Mouse (Mus musculus): ENCODE data around the gene Slc25a39.
A peak's percentile ranks its signal among the peaks of the same experiment; 100 is the strongest.

Gene Slc25a39

GRCm38 (mm10) chr11:102407834-102408215 is at the start of gene Slc25a39:
TSS of gene Slc25a39 (minus strand) at chr11:102407946.
- DNase-seq (ENCODE audit: low spot score) = no peak

- peak; percentile 28 for DNase-seq (ENCODE audit: low spot score)
Observed at GRCm38 (mm10) chr11:102455740-102456396, 48.1 kb upstream of the Slc25a39 start.

GRCm38 (mm10) chr11:102453131-102453530 is 45.4 kb upstream of the Slc25a39 start:
- no peak for DNase-seq (ENCODE audit: low spot score)

- no peak for DNase-seq (ENCODE audit: low spot score)
Observed at GRCm38 (mm10) chr11:102449043-102450008, 41.6 kb upstream of the Slc25a39 start.

GRCm38 (mm10) chr11:102448327-102448726 is 40.6 kb upstream of the Slc25a39 start:
- DNase-seq (ENCODE audit: low spot score) = no peak

GRCm38 (mm10) chr11:102447497-102447896 is 39.8 kb upstream of the Slc25a39 start, which contains the start of gene Fam171a2:
TSS of gene Fam171a2 (minus strand) at chr11:102447682.
- peak; percentile 71 for DNase-seq (ENCODE audit: low spot score)

- DNase-seq (ENCODE audit: low spot score) = no peak
Observed at GRCm38 (mm10) chr11:102446581-102447461, 39.1 kb upstream of the Slc25a39 start.

- DNase-seq (ENCODE audit: low spot score) = no peak
Observed at GRCm38 (mm10) chr11:102445891-102446361, 38.2 kb upstream of the Slc25a39 start.

- no peak for DNase-seq (ENCODE audit: low spot score)
Observed at GRCm38 (mm10) chr11:102445264-102445890, 37.6 kb upstream of the Slc25a39 start.

- DNase-seq (ENCODE audit: low spot score) = no peak
Observed at GRCm38 (mm10) chr11:102444781-102445180, 37.0 kb upstream of the Slc25a39 start.

- DNase-seq (ENCODE audit: low spot score) = no peak
Observed at GRCm38 (mm10) chr11:102444321-102444720, 36.6 kb upstream of the Slc25a39 start.

GRCm38 (mm10) chr11:102443740-102444139 is 36.0 kb upstream of the Slc25a39 start:
- DNase-seq (ENCODE audit: low spot score) = no peak

- no peak for DNase-seq (ENCODE audit: low spot score)
Observed at GRCm38 (mm10) chr11:102442089-102442488, 34.3 kb upstream of the Slc25a39 start.

- DNase-seq (ENCODE audit: low spot score) = no peak
Observed at GRCm38 (mm10) chr11:102441434-102441833, 33.7 kb upstream of the Slc25a39 start.

GRCm38 (mm10) chr11:102440255-102440654 is 32.5 kb upstream of the Slc25a39 start:
- no peak for DNase-seq (ENCODE audit: low spot score)

- no peak for DNase-seq (ENCODE audit: low spot score)
Observed at GRCm38 (mm10) chr11:102439093-102440082, 31.6 kb upstream of the Slc25a39 start.

- DNase-seq (ENCODE audit: low spot score) = peak; percentile 34
Observed at GRCm38 (mm10) chr11:102438212-102439092, 30.7 kb upstream of the Slc25a39 start.

GRCm38 (mm10) chr11:102437120-102438061 is 29.6 kb upstream of the Slc25a39 start:
- no peak for DNase-seq (ENCODE audit: low spot score)
